Mouse (Mus musculus): Measurements from ENCODE around the gene Grpel1. TPM values are rescaled to one million over a fixed set of nuclear protein-coding genes. Genes with fewer than 3 reads are reported as not detected.

Grpel1 gene
- total and polyA plus RNA-seq, 2 experiments: 42.0 to 55.1 TPM

- H3K27ac ChIP-seq (replicated peaks; ENCODE audit: insufficient read depth, low read depth, low read length): no peak overlapping the region
- no peaks in the 10 kb centered on the region for H3K36me3 ChIP-seq (ENCODE audit: control insufficient read depth, insufficient read depth, low read length)
- H3K9ac ChIP-seq (ENCODE audit: low read depth, low read length): no peak overlapping the region
- no peaks in the 10 kb centered on the region for H3K4me1 ChIP-seq (ENCODE audit: control insufficient read depth, insufficient read depth, low read length)
- H3K79me2 ChIP-seq (ENCODE audit: control insufficient read depth, insufficient read depth, low read length): no peaks in the 10 kb centered on the region
- H3K4me3 ChIP-seq (ENCODE audit: insufficient read depth, low read depth, low read length): no peak overlapping the region
- WGBS: 53% methylated on average over 8 of the region's 8 CpGs
- TF ChIP-seq POLR2A (IDR thresholded peaks at IDR 0.05; ENCODE audit: extremely low read depth, insufficient read depth, low read length) (no peak), CTCF (IDR thresholded peaks at IDR 0.05; ENCODE audit: low read depth, low read length) (no peak)
- no peak for DNase-seq (ENCODE audit: extremely low read depth, low read depth, low spot score)
- H3K27me3 ChIP-seq (ENCODE audit: control insufficient read depth, insufficient read depth, low read length): no peaks in the 10 kb centered on the region
These were observed 19.8 kb upstream of the Grpel1 start for GRCm38 (mm10) chr5:36445028-36445427.

GRCm38 (mm10) chr5:36446166-36446890 lies 18.5 kb upstream of the Grpel1 start:
- Histone ChIP-seq H3K79me2 (ENCODE audit: control insufficient read depth, insufficient read depth, low read length) (no peaks in the 10 kb centered on the region), H3K27me3 (ENCODE audit: control insufficient read depth, insufficient read depth, low read length) (no peaks in the 10 kb centered on the region), H3K4me3 (ENCODE audit: insufficient read depth, low read depth, low read length) (no peak overlapping the region), H3K36me3 (ENCODE audit: control insufficient read depth, insufficient read depth, low read length) (no peaks in the 10 kb centered on the region), H3K9ac (ENCODE audit: low read depth, low read length) (no peak overlapping the region), H3K27ac (replicated peaks; ENCODE audit: insufficient read depth, low read depth, low read length) (no peak overlapping the region), H3K4me1 (ENCODE audit: control insufficient read depth, insufficient read depth, low read length) (no peaks in the 10 kb centered on the region)
- WGBS: 48% methylated on average over 9 of the region's 9 CpGs
- no peak for DNase-seq (ENCODE audit: extremely low read depth, low read depth, low spot score)
- no peak for TF ChIP-seq CTCF (IDR thresholded peaks at IDR 0.05; ENCODE audit: low read depth, low read length)
- TF ChIP-seq POLR2A (IDR thresholded peaks at IDR 0.05; ENCODE audit: extremely low read depth, insufficient read depth, low read length): no peak

- no peak for DNase-seq (ENCODE audit: extremely low read depth, low read depth, low spot score)
- WGBS: 89% methylated on average over 12 of the region's 12 CpGs
- H3K27me3 ChIP-seq (ENCODE audit: control insufficient read depth, insufficient read depth, low read length): no peaks in the 10 kb centered on the region
- H3K27ac ChIP-seq (replicated peaks; ENCODE audit: insufficient read depth, low read depth, low read length): no peak overlapping the region
- no peaks in the 10 kb centered on the region for H3K79me2 ChIP-seq (ENCODE audit: control insufficient read depth, insufficient read depth, low read length)
- H3K4me3 ChIP-seq (ENCODE audit: insufficient read depth, low read depth, low read length): no peak overlapping the region
- no peaks in the 10 kb centered on the region for H3K36me3 ChIP-seq (ENCODE audit: control insufficient read depth, insufficient read depth, low read length)
- H3K9ac ChIP-seq (ENCODE audit: low read depth, low read length): no peak overlapping the region
- H3K4me1 ChIP-seq (ENCODE audit: control insufficient read depth, insufficient read depth, low read length): no peaks in the 10 kb centered on the region
- TF ChIP-seq POLR2A (IDR thresholded peaks at IDR 0.05; ENCODE audit: extremely low read depth, insufficient read depth, low read length): no peak
- no peak for TF ChIP-seq CTCF (IDR thresholded peaks at IDR 0.05; ENCODE audit: low read depth, low read length)
These were observed 16.9 kb upstream of the Grpel1 start for GRCm38 (mm10) chr5:36447872-36448271.

GRCm38 (mm10) chr5:36449710-36450358 lies 15.0 kb upstream of the Grpel1 start:
- no peaks in the 10 kb centered on the region for H3K27me3 ChIP-seq (ENCODE audit: control insufficient read depth, insufficient read depth, low read length)
- no peaks in the 10 kb centered on the region for H3K79me2 ChIP-seq (ENCODE audit: control insufficient read depth, insufficient read depth, low read length)
- no peak overlapping the region for H3K27ac ChIP-seq (replicated peaks; ENCODE audit: insufficient read depth, low read depth, low read length)
- H3K36me3 ChIP-seq (ENCODE audit: control insufficient read depth, insufficient read depth, low read length): no peaks in the 10 kb centered on the region
- H3K4me3 ChIP-seq (ENCODE audit: insufficient read depth, low read depth, low read length): no peak overlapping the region
- 68% methylated on average over 6 of the region's 6 CpGs for WGBS
- H3K4me1 ChIP-seq (ENCODE audit: control insufficient read depth, insufficient read depth, low read length): no peaks in the 10 kb centered on the region
- no peak for TF ChIP-seq CTCF (IDR thresholded peaks at IDR 0.05; ENCODE audit: low read depth, low read length)
- no peak for TF ChIP-seq POLR2A (IDR thresholded peaks at IDR 0.05; ENCODE audit: extremely low read depth, insufficient read depth, low read length)
- no peak for DNase-seq (ENCODE audit: extremely low read depth, low read depth, low spot score)
- H3K9ac ChIP-seq (ENCODE audit: low read depth, low read length): no peak overlapping the region

GRCm38 (mm10) chr5:36451119-36451518 lies 13.7 kb upstream of the Grpel1 start:
- Histone ChIP-seq H3K4me1 (ENCODE audit: control insufficient read depth, insufficient read depth, low read length) (no peaks in the 10 kb centered on the region), H3K36me3 (ENCODE audit: control insufficient read depth, insufficient read depth, low read length) (no peaks in the 10 kb centered on the region), H3K9ac (ENCODE audit: low read depth, low read length) (no peak overlapping the region), H3K27me3 (ENCODE audit: control insufficient read depth, insufficient read depth, low read length) (no peaks in the 10 kb centered on the region), H3K27ac (replicated peaks; ENCODE audit: insufficient read depth, low read depth, low read length) (no peak overlapping the region), H3K79me2 (ENCODE audit: control insufficient read depth, insufficient read depth, low read length) (no peaks in the 10 kb centered on the region), H3K4me3 (ENCODE audit: insufficient read depth, low read depth, low read length) (no peak overlapping the region)
- 32% methylated on average over 8 of the region's 10 CpGs for WGBS
- TF ChIP-seq CTCF (IDR thresholded peaks at IDR 0.05; ENCODE audit: low read depth, low read length) (no peak), POLR2A (IDR thresholded peaks at IDR 0.05; ENCODE audit: extremely low read depth, insufficient read depth, low read length) (no peak)
- no peak for DNase-seq (ENCODE audit: extremely low read depth, low read depth, low spot score)

GRCm38 (mm10) chr5:36451872-36452389 lies 12.9 kb upstream of the Grpel1 start:
- Histone ChIP-seq H3K4me1 (ENCODE audit: control insufficient read depth, insufficient read depth, low read length) (no peaks in the 10 kb centered on the region), H3K79me2 (ENCODE audit: control insufficient read depth, insufficient read depth, low read length) (no peaks in the 10 kb centered on the region), H3K27ac (replicated peaks; ENCODE audit: insufficient read depth, low read depth, low read length) (no peak overlapping the region), H3K27me3 (ENCODE audit: control insufficient read depth, insufficient read depth, low read length) (no peaks in the 10 kb centered on the region), H3K36me3 (ENCODE audit: control insufficient read depth, insufficient read depth, low read length) (no peaks in the 10 kb centered on the region), H3K4me3 (ENCODE audit: insufficient read depth, low read depth, low read length) (no peak overlapping the region), H3K9ac (ENCODE audit: low read depth, low read length) (no peak overlapping the region)
- DNase-seq (ENCODE audit: extremely low read depth, low read depth, low spot score): no peak
- WGBS: 79% methylated on average over 10 of the region's 10 CpGs
- TF ChIP-seq POLR2A (IDR thresholded peaks at IDR 0.05; ENCODE audit: extremely low read depth, insufficient read depth, low read length) (no peak), CTCF (IDR thresholded peaks at IDR 0.05; ENCODE audit: low read depth, low read length) (no peak)

All from liver, adult 2 months (tissue).